Mouse (Mus musculus) hindbrain, embryonic 15.5 days (tissue): ENCODE measurements around the gene Nol3. TPM values are rescaled to one million over a fixed set of nuclear protein-coding genes. Genes with fewer than 3 reads are reported as not detected.
A peak's percentile ranks its signal among the peaks of the same experiment; 100 is the strongest.

Experiments used
- ATAC-seq: fragments of 200-750 bp; cut with Nextera tagmentation; 2 replicates; pipeline ENCODE4 v1.8.0; 2017; ENCODE audit warnings: low read depth, moderate number of reproducible peaks, moderate TSS enrichment; ENCODE audit not compliant: low FRiP score
- H3K27ac ChIP-seq: fragments of 300-500 bp; sonication (generic); replicated peaks from 2 replicates; pipeline ENCODE4 v1.5.1; 2015; ENCODE audit warnings: mild to moderate bottlenecking, inconsistent platforms
- H3K27me3 ChIP-seq: fragments of 300-500 bp; sonication (generic); 2 replicates; pipeline ENCODE4 v1.6.1; 2015; ENCODE audit warnings: control low read depth, inconsistent platforms
- H3K36me3 ChIP-seq: fragments of 300-500 bp; sonication (generic); 2 replicates; pipeline ENCODE4 v1.6.1; 2015; ENCODE audit warnings: control low read depth, inconsistent platforms
- H3K4me1 ChIP-seq: fragments of 300-500 bp; sonication (generic); replicated peaks from 2 replicates; pipeline ENCODE4 v1.6.1; 2015; ENCODE audit warnings: control low read depth, inconsistent platforms
- H3K4me2 ChIP-seq: fragments of 300-500 bp; sonication (generic); 2 replicates; pipeline ENCODE4 v1.6.1; 2015; ENCODE audit warnings: moderate library complexity, mild to moderate bottlenecking, inconsistent platforms
- H3K4me3 ChIP-seq: fragments of 300-500 bp; sonication (generic); 2 replicates; pipeline ENCODE4 v1.5.1; 2015; ENCODE audit warnings: mild to moderate bottlenecking, inconsistent platforms
- H3K9ac ChIP-seq: fragments of 300-500 bp; sonication (generic); 2 replicates; pipeline ENCODE4 v1.6.1; 2015; ENCODE audit warnings: inconsistent platforms
- H3K9me3 ChIP-seq: fragments of 300-500 bp; sonication (generic); 2 replicates; pipeline ENCODE4 v1.6.1; 2016; ENCODE audit warnings: control low read depth, inconsistent platforms
- WGBS: fragments of 180-500 bp; shearing (Covaris S2); methylation state at CpG from one replicate; pipeline ENCODE4 v1.1.7; 2015; 5-methylcytosine and 5-hydroxymethylcytosine counted together
- polyA plus RNA-seq: library from polyadenylated mRNA; unstranded; fragments of >200 nt; fragmentation: Nextera tagmentation; extraction: Ambion mirVana; gene quantifications from 2 replicates; pipeline ENCODE4 v1.2.1, GENCODE M21; 2015

Nol3 gene
- polyA plus RNA-seq, 1 experiment from 2014 or later = 5.7 TPM

DNA sequence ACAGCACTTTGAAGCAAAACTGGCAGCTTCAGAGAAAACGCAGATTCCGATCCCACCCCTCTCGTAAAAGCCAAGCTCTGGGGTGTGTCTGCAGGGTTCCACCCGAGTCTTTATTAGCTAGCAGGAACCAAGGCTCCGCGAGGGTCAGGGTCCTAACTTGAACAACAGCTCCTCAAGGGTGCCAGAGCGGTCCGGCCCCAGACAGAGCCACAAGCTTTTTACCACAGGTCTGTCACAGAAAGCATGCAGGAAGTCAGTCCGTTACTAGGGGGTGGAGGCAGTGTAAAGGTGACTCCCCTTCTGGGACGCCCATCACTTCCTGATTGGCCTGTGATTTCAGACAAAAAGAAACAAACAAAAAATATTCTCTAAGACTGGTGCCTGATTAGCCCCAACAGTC lies 10.8 kb upstream of the Nol3 start:
- Histone ChIP-seq H3K27ac (no peak overlapping the region), H3K9me3 (no peaks in the 10 kb centered on the region), H3K27me3 (peaks cover 79% of the 10 kb centered on the region), H3K4me2 (peak overlapping the region; percentile 94), H3K4me3 (peak overlapping the region; percentile 59), H3K9ac (no peak overlapping the region), H3K36me3 (no peaks in the 10 kb centered on the region), H3K4me1 (peaks cover 33% of the 10 kb centered on the region)
- WGBS = 15% methylated on average over 10 of the region's 10 CpGs
- no peak for ATAC-seq

GRCm38 (mm10) chr8:105266775-105267174 lies 9.2 kb upstream of the Nol3 start:
- ATAC-seq = no peak
- Histone ChIP-seq H3K4me1 (peaks cover 41% of the 10 kb centered on the region), H3K9me3 (no peaks in the 10 kb centered on the region), H3K4me3 (no peak overlapping the region), H3K9ac (no peak overlapping the region), H3K27ac (no peak overlapping the region), H3K36me3 (no peaks in the 10 kb centered on the region), H3K27me3 (peaks cover 80% of the 10 kb centered on the region), H3K4me2 (no peak overlapping the region)
- WGBS = 14% methylated on average over 13 of the region's 13 CpGs

DNA sequence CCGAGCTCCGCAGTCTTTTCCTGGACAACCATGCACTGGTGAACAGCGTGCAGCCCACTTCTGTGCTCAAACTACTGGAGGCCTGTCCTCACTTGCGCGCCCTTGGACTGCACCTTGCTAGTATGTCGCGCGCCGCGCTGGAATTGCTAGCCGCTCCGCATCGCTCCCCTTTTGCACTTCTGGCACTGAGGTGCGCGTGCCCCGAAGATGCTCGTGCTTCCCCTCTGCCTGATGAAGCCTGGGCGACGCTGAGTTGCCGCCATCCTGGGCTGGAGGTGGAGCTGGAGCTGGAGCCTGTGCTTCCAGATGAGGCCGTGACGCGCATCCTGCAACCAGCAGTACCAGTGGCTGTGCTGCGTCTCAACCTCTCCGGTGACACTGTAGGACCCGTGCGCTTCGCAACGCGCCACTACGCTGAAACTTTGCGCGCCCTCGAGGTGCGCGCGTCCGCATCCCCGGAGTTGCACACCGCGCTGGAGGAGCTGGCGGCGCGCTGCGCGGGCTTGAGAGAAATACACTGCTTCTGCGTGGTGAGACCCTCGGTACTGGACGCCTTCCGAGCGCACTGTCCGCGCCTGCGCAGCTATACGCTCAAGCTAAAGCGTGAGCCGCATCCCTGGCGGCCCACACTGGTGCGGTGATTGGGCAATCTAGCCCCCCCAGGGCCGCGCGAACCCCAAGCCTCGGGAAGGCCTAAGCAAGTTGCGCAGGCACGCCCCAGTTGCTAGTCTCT lies 7.4 kb upstream of the Nol3 start:
- Histone ChIP-seq H3K4me1 (peaks cover 41% of the 10 kb centered on the region), H3K4me2 (peak overlapping the region; percentile 84), H3K36me3 (no peaks in the 10 kb centered on the region), H3K9ac (peak overlapping the region; percentile 40), H3K27ac (peak overlapping the region; percentile 36), H3K4me3 (peak overlapping the region; percentile 45), H3K9me3 (no peaks in the 10 kb centered on the region), H3K27me3 (peaks cover 82% of the 10 kb centered on the region)
- peak; percentile 91 for ATAC-seq
- WGBS = 0% methylated on average over 65 of the region's 65 CpGs

DNA sequence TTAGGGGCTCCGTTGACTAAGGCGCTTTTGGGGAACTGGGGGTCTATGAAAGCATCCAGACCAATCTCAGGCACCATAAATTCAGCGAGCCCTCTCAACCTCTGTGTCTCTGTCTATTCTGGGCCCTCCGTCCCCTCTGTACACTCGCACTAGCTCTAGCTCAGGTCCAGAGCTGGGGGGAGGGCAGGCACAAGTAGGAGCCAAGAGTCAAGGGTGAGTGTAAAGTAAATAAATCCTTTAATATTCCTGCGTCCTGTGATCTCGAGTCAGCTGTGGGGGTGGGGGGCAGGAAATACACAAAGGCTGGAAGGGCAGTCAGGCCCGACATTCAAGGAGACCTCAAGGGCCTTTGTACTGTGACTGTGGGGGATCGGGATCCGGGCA lies 6.9 kb upstream of the Nol3 start:
- Histone ChIP-seq H3K4me1 (peaks cover 39% of the 10 kb centered on the region), H3K4me3 (peak overlapping the region; percentile 45), H3K36me3 (no peaks in the 10 kb centered on the region), H3K9ac (peak overlapping the region; percentile 40), H3K27me3 (peaks cover 83% of the 10 kb centered on the region), H3K4me2 (peak overlapping the region; percentile 84), H3K9me3 (no peaks in the 10 kb centered on the region), H3K27ac (peak overlapping the region; percentile 36; the same call in 1 of the 2 replicates)
- 2% methylated on average over 10 of the region's 10 CpGs for WGBS
- ATAC-seq = 0 out of 2 replicates have a peak, but pooled peaks have one; percentile 1

DNA sequence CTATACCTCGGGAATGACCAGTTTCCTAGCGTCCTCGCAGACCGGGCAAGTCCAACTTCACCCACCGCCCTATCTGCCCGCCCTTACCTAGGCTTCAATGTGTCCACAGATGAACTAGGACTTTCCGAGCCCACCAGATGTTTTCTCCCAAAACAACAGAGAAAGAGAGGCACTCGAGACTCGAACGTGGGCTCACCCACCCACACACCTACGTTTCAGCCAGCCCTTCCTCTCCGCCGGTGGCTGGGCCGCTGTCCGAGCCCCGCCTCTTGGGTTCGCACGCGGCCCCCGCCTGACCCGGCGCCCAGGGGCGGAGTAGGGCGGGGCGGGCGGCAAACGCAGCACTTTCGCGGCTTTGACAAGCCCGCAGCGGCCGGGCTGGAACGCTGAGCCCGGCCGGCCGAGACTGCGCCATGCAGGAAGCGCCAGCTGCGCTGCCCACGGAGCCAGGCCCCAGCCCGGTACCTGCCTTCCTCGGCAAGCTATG lies 6.4 kb upstream of the Nol3 start, which contains the start of gene Hsf4:
Hsf4 (plus strand) TSS at position 341 of the 487 bp plus-strand sequence.
- Histone ChIP-seq H3K9me3 (no peaks in the 10 kb centered on the region), H3K4me2 (peak within 1 kb of the TSS; percentile 84), H3K27ac (peak within 1 kb of the TSS; percentile 36), H3K27me3 (peaks cover 85% of the 10 kb centered on the region), H3K4me3 (peak within 1 kb of the TSS; percentile 45), H3K4me1 (peaks cover 36% of the 10 kb centered on the region), H3K9ac (peak within 1 kb of the TSS; percentile 40), H3K36me3 (no peaks in the 10 kb centered on the region)
- under 1% methylated on average over 42 of the region's 42 CpGs for WGBS
- ATAC-seq = no peak

GRCm38 (mm10) chr8:105270101-105270915 lies 5.6 kb upstream of the Nol3 start:
- Histone ChIP-seq H3K4me3 (peak overlapping the region; percentile 45), H3K9ac (no peak overlapping the region), H3K36me3 (no peaks in the 10 kb centered on the region), H3K27ac (no peak overlapping the region), H3K4me2 (peak overlapping the region; percentile 84), H3K27me3 (peaks cover 85% of the 10 kb centered on the region), H3K9me3 (no peaks in the 10 kb centered on the region), H3K4me1 (peaks cover 30% of the 10 kb centered on the region)
- ATAC-seq = no peak
- WGBS = 3% methylated on average over 39 of the region's 39 CpGs

GRCm38 (mm10) chr8:105270916-105271186 lies 5.1 kb upstream of the Nol3 start:
- Histone ChIP-seq H3K4me3 (peak overlapping the region; percentile 6; the same call in 1 of the 2 replicates), H3K9ac (no peak overlapping the region), H3K4me2 (peak overlapping the region; percentile 84), H3K27ac (no peak overlapping the region), H3K9me3 (no peaks in the 10 kb centered on the region), H3K4me1 (peaks cover 35% of the 10 kb centered on the region), H3K36me3 (no peaks in the 10 kb centered on the region), H3K27me3 (peaks cover 83% of the 10 kb centered on the region)
- whole genome bisulfite sequencing = 2% methylated on average over 11 of the region's 11 CpGs
- no peak for ATAC-seq

DNA sequence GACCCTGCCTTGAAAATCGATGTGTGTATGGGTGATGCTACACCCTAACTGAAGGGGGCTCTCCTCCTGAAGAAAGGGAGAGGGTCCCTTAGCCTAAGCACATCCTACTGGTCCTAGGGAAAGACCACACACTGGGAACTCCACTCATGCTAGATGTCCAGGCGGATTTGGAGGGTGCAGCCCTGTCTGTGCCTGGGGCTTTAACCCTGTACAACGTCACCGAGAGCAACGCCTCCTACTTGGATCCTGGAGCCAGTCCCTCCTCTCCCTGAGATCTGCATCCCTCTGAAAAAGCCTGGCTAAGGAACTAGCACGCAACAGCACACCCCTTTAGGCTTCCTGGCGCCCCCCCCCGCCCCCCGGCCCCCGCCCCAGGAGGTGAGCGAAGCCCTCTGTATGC lies 553 bp upstream of the Nol3 start:
- 11% methylated on average over 10 of the region's 11 CpGs for WGBS
- peaks cover 69% of the 10 kb centered on the region for H3K27me3 ChIP-seq
- H3K4me3 ChIP-seq = 0 out of 2 replicates have a peak overlapping the region, but pooled peaks have one; percentile 46
- peak overlapping the region; percentile 94 for H3K4me2 ChIP-seq
- H3K9ac ChIP-seq = no peak overlapping the region
- no peak for ATAC-seq
- no peaks in the 10 kb centered on the region for H3K9me3 ChIP-seq
- H3K36me3 ChIP-seq = peaks cover 6% of the 10 kb centered on the region; the same call in 1 of the 2 replicates
- peaks cover 33% of the 10 kb centered on the region for H3K4me1 ChIP-seq
- no peak overlapping the region for H3K27ac ChIP-seq

DNA sequence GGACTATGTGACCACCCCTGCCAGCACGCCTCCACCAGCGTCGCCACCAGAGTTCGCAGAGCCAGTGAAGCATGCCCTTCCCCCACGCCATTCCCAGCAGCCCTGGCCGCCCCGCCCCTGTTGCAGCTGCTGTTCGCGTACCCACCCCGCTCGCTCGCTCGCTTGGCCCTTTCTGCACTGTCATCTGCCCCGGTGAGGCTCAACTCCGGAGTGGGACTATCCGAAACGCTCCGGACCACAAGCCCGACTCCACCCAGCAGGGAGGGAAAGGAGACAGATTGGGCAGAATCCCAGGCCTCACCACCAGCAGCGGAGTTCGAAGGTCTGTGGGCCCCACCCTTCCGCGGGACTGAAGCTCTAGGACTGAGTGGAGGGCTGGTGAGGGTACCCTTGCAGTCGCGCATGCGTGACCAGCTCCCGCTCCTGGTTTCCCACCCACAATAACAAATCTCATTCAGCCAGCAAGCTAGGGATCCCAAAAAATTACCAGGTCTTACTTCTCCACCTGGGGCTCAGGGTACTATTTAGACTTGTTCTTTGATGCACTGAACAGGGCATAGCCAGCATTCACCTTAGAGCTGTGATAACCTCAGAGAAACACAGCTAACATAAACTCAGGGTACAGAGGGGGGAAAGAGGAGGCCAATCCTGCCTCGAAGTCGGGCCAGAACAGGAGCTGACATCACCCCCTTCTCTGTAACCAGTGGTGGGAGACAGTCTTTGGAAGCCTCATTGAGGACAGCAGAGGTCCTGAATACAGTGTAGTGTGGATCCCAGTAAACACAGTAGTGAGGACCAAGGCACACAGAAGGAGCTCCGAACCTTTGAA lies 566 bp downstream of the Nol3 start:
- Histone ChIP-seq H3K36me3 (peaks cover 8% of the 10 kb centered on the region), H3K27me3 (peaks cover 58% of the 10 kb centered on the region), H3K4me2 (peak overlapping the region; percentile 94), H3K9ac (peak overlapping the region; percentile 43), H3K27ac (no peak overlapping the region), H3K9me3 (no peaks in the 10 kb centered on the region), H3K4me3 (peak overlapping the region; percentile 46), H3K4me1 (peaks cover 26% of the 10 kb centered on the region)
- 3% methylated on average over 30 of the region's 30 CpGs for WGBS
- ATAC-seq = peak; percentile 76

GRCm38 (mm10) chr8:105278911-105279334 lies 3.0 kb downstream of the Nol3 start:
- peaks cover 36% of the 10 kb centered on the region for H3K27me3 ChIP-seq
- H3K36me3 ChIP-seq = peaks cover 24% of the 10 kb centered on the region
- H3K4me2 ChIP-seq = peak overlapping the region; percentile 51
- 0 out of 2 replicates have a peak overlapping the region, but pooled peaks have one; percentile 12 for H3K4me3 ChIP-seq
- 2% methylated on average over 28 of the region's 28 CpGs for WGBS
- H3K4me1 ChIP-seq = peaks cover 26% of the 10 kb centered on the region
- no peak overlapping the region for H3K27ac ChIP-seq
- H3K9me3 ChIP-seq = no peaks in the 10 kb centered on the region
- H3K9ac ChIP-seq = no peak overlapping the region
- peak; percentile 46 for ATAC-seq

DNA sequence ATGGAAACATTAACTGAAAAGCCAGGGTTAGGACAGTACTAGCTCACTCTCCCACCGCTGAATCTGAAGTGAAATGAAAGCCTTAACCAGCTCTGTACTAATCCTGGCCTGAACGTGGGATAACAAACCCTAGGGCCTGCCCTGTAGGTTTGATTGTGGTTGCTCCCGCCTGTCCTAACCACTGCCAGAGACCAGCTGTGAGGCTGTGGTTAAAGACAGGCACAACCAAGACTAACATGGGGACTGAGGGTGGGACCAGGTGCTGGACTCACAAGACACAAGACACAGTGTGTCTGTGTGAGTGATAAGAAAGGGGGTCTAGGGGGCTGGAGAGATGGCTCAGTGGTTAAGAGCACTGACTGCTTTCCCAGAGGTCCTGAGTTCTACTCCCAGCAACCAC lies 4.6 kb downstream of the Nol3 start:
- 75% methylated on average over 3 of the region's 3 CpGs for WGBS
- Histone ChIP-seq H3K36me3 (peaks cover 37% of the 10 kb centered on the region), H3K9me3 (no peaks in the 10 kb centered on the region), H3K27me3 (peaks cover 20% of the 10 kb centered on the region), H3K4me2 (no peak overlapping the region), H3K9ac (no peak overlapping the region), H3K4me3 (no peak overlapping the region), H3K27ac (no peak overlapping the region), H3K4me1 (peaks cover 30% of the 10 kb centered on the region)
- no peak for ATAC-seq
